Mouse (Mus musculus) lung, postnatal 0 days (tissue): Measurements from ENCODE around the gene Avpr1a.

Source experiments
- CTCF ChIP-seq: IDR thresholded peaks from 2 replicates; pipeline ENCODE4 v1.5.1; 2016; ENCODE audit warnings: antibody characterized with exemption, mild to moderate bottlenecking
- EP300 ChIP-seq: IDR thresholded peaks from 2 replicates; pipeline ENCODE4 v1.6.1; 2016; ENCODE audit warnings: antibody characterized with exemption, mild to moderate bottlenecking, control low read depth

DNA sequence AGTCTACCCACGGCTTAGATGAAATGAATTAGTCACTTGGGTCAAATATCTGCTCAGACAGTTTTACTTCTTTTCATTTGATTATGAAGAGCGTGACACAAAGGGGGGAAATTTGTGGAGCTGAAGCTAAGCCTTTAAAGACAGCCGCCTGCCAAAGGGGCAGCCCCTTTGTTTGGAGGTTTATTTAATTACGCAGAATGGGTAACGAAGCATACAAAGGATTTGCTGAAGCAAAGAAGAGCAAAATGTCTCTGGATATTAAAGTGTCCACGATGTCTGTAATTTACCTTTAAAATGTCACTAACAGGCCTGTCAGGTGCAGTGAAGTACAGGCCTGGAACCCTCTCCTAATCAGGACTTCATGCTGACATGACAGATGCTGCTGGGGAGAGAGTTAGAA, 51.0 kb downstream of the Avpr1a start:
- no peak for TF ChIP-seq CTCF
- no peak for TF ChIP-seq EP300
